Mouse (Mus musculus) T-helper 2 cell (primary cell): ENCODE data around the gene 1700122O11Rik.

Experiments
- in situ Hi-C: fragments of 300-600 bp; cut with MboI, MseI; formaldehyde crosslinking; loops from one replicate; pipeline ENCODE4 v1.15.1; 2025; ENCODE audit warnings: high pct_unique_total_duplicates

Gene 1700122O11Rik

DNA sequence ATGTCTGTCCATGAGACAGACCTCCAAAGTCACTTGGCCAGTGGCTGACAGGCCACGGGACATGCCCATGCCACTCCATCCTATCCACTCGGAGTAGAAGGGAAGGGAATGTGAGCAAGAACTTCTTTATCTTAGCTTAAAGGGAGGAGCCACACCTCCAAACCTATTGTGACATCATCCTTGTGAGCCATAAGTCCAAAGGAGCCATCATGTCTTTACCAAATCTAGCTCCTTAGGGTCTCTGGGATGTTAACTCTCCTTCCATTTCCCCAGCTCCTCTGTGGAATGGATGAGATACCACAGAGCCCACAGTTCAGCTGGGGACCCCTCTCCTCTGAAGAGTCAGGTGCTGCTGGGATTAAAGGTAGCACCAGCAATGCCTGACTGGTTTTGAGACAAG lies at the start of gene 1700122O11Rik:
Gene 1700122O11Rik, minus strand, starts transcription at position 101 of the 400 bp plus-strand sequence.
- in situ Hi-C loops = loop anchor here (10.0 kb wide), 2 partner anchors 63 to 1643 kb away; no protein-coding TSS in a partner anchor

DNA sequence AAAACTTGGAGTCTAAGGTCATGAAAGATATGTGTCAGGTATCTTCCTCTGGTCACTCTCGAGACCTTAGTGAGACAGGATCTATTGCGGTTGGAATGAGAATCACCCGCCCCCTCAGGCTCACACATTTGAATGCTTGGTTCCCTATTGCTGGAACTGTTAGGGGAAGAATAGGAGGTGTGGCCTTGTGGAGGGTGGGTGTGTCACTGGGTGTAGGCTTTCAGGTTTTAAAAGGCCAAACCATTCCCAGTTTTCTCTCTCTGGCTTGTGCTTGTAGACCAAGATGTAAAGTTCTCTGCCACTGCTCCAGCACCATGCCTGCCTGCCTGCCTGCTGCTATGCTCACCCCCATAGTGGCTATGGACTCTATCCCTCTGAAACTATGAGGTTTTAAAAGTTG lies 42.5 kb upstream of the 1700122O11Rik start:
- in situ Hi-C loops = no loop called here

DNA sequence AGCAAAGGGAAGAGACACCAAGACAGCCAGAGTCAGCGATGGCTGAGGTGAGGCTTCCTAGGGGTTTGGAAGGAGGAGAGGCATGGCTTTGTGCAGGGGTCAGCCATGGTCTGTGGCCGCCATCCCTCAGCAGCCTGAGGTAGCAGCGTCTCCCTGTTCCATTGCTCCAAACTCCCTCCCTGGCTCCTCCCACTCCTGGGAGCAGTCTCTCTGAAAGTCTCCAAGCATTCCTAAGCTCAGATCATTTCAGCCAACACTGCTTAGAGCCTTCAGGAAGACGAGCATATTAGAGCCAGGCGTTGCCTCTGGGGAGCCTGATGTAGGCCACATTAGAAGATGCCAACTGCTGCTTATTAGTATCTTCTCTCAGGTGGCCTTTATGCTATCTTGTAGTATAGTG lies 29.6 kb upstream of the 1700122O11Rik start:
- in situ Hi-C loops = no loop called here

DNA sequence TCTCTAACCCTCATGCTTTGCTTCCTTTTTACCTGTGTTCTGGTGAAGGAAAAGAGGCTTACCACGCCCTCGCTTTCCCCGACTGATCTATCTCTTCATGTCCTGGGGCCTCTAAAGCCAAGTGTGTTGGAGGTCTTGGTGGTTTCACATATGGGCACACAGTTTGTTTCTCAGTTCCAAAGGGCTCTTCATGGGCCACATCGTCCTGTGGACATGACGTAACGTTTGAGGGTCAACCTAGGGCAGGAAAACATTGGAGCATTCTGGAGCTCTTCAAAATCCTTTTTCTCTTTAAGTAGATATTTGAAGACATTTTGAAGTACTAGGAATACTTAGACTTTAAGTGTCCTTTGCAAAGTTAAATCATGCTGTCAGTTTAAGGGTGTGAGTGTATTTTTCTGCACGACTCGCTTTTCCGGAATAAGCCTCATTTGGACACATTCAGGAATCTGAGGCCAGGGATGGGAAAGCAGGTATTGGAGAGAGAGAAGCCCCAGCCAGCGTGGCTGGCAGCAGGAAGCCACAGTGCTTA lies 29.1 kb upstream of the 1700122O11Rik start:
- in situ Hi-C loops = no loop called here

DNA sequence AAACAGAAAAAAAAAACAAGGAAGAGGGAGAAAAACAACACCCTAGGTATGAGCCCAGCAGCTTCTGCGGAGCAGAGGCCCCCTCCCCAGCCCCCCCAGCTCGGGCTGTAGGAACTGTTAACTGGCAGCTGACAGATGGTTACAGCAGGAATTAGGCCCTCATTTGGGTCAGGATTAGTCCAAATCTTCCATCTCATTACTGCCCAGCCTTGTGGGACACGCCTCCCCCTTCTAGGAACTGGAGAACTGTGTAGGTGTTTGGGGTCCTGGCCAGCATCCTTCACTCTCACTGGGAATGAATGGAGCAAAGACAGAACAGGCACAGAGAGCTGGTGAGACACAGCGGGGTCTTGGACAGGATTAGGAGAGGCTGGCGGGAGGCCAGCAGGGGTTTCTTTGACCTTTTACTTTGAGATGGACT lies 27.0 kb upstream of the 1700122O11Rik start:
- in situ Hi-C loops = no loop called here

DNA sequence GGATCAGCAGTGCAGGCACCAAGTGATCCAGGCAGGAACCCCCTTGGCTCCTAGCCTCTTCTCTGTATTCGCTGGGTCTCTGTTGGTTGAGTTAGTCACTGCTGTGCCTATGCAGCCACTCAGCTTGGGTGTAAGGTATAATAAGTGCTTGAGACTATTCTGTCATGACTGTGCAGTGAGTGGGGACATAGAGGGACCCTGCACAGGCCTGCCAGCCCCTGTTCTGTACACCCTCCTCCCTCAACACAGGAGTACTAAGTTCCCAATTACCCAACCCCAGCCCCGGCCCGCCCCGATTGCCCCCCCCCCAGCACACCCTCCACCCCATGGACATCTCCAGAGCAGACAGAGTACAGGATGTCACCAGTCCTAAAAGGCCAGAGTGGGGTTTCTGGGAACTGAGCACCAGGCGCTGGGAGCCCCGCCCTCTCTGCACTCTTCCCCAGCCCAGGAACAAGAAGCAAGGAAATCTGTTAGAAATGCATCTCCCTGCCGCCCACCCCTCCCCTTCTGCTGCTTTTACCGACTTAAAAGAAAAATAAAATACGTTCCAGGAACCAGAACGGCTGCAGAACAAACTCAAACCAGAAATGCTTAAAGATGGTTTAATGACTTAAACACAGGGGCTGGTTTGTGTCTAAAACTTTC lies 26.2 kb upstream of the 1700122O11Rik start:
- in situ Hi-C loops = no loop called here

DNA sequence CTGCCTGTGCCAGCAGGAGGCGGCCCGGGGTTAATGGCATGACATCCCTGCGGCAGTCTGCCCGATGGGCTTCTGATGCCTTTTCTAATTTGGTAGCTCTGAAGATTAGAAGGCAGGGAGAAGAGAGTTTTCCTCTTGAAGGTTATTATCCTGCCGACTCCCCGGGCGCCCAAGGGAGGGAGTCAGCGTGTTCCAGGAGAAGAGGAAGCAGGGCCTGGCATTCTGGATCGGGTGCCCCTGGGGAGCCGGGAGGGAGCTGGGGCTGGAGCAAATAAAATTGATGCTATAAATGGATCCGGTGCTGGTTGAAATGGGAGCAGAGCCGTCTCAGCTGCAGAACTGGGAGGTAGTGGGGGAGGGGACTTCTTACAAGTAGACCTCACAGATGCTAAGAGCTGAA lies 19.3 kb upstream of the 1700122O11Rik start:
- in situ Hi-C loops = no loop called here

DNA sequence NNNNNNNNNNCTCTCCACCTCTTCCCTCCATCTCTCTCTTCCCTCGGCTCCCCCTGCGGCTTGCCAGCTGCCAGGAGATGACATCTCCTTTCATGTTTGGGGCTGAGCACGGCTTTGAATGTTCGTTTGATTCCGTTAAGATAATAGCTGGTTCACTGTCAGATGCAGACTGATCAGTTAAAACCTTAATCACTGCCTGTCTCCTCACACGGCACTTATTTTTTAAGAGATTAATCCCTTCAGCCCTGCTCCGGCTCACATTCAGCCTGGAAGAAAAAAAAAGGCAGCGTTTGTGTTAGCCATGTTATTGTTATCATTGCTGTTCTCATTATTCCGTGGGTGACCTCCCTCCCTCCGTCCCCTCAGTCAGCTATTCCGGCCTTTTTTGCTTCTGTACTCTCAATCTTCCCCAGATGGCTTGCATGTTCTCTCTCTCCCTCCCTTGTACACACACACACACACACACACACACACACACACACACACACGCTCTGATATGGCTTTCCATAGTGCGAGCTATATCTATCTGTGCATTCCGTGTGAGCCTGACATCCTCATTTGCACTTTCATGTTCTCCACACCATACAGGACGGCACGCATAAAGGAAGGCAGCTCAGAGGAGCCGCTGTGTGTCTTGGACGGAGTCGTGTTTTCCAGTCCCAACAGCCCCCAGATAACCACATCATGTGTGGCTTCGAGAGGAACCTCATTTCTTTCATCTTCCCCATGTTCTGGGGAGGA lies 17.2 kb upstream of the 1700122O11Rik start:
- in situ Hi-C loops = no loop called here

DNA sequence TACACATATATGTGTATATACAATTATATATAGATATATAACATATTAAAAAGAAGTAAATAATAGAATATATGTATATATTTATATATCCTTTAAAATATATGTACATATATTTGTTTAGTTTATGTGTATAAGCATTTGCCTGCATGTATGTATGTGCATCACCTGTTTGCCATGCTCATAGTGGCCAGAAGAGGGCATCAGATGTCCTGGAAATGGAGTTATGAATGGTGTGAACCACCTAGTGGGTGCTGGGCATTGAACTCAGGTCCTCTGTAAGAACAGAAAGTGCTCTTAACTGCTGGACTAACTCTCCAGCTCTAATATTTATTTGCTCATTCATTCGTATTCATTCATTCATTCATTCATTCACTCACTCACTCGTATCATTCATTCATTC lies 15.6 kb upstream of the 1700122O11Rik start:
- in situ Hi-C loops = no loop called here

DNA sequence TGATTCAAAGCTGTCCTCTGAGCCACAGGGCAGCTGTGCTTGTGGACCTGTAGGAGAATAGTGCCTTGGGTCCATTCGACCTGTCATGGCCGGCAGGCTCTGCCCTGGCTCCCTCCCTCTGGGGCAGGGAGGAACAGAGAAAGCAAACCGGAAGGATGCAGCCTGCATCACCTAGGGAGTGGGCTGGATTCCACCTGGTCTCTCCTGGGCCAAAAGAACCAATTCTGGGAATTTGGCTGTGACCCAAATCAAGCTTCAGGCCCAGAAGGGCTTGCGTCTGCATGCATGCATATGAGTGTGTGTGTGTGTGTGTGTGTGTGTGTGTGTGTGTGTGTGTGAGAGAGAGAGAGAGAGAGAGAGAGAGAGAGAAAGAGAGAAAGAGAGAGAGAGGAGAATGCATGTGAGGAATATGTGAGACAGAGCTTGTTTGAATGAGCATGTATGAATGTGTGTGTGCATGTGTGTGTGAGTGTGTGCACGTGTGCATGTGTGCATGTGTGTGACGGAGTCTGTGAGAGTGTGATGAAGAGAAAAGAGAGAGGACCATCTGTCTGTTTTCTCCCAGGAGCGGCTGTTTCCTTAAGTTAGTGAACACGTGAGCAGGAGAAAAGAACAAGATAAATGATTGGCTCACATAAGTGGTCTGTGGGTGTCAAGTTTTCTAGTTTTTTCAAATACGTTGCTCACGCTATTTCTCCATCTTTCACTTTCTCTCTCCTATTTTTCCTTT lies 14.4 kb upstream of the 1700122O11Rik start:
- in situ Hi-C loops = no loop called here

DNA sequence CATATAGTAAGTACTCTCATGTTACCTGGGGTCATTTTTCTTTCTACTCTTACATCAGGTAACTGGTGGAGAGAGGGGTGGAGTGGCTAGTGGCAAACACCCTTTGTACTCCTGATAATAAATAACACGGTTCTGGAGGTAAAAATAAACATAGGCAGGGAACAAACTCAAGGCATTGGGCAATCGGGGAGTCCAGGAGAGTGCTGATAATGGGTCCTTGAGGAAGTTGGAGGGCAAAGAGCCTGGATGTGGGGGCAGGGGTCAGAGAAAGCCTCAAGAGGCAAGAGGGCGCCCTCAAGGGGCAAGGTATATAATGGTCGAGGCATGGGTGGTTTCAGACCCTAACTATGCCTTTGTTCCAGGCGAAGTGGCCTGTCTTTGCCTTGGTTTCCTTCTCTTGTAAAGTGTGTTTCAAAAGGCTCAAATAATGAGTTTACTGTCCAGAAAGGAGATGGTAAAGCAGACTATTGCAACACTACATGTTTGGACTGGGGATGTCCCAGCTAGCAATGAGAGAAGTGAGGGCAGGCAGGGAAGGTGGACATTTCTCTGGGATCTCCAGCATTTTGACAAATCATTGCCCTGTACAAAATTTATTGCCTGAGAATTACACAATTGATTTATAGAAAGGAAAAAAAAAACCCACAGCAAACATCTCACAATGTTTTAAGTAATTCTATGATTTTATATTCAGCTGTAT lies 13.7 kb upstream of the 1700122O11Rik start:
- in situ Hi-C loops = no loop called here

DNA sequence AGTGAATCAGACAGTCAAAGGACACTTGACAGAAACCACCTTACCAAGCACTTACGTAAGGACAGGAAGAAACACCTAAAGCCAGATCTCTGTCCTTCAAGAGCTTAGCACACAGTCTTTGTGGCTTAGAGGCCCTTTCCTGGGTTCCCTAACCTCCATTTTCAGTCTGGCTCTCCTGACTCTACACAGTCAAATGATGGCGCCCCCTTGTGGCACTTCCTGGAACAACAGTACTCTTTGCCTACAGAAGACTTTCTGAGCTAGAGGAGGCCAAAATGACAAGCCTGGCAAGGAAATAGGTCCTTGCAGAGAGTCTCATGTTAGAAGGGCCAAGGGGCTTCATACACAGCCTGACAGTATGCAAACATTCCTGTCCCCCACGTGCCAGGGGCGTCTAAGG lies 7.5 kb upstream of the 1700122O11Rik start:
- in situ Hi-C loops = loop anchor here (5.0 kb wide), 1 partner anchor 113 kb away; no protein-coding TSS in a partner anchor

DNA sequence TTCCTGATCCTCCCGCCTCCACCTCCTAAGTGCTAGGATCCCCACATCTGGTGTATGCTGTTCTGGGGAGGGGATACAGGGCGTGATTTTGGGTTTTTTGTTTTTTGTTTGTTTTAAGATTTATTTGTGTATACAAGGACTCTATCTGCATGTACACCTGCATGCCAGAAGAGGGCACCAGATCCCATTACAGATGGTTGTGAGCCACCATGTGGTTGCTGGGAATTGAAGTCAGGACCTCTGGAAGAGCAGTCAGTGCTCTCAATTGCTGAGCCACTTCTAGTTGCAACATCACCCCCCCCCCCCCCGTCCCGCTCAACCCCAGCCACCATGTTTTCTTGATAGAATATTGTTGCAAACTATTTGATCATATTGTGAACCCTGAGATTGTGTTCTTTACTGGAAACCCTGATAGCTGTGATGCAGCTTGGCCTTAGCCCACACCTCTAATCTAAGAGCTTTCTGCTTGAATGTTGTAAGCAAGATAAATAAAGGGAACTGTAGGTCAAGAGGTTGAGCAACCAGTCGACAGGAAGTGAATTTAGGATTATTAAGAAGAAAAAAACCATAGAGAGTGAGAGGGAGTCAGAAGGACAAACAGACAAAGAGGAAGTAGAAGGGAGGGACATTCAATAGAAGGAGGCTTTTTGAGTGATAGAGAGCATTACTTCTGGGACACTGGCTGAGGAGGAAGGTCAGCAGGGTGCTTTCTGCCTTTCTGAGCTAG lies 5.2 kb upstream of the 1700122O11Rik start:
- in situ Hi-C loops = no loop called here

DNA sequence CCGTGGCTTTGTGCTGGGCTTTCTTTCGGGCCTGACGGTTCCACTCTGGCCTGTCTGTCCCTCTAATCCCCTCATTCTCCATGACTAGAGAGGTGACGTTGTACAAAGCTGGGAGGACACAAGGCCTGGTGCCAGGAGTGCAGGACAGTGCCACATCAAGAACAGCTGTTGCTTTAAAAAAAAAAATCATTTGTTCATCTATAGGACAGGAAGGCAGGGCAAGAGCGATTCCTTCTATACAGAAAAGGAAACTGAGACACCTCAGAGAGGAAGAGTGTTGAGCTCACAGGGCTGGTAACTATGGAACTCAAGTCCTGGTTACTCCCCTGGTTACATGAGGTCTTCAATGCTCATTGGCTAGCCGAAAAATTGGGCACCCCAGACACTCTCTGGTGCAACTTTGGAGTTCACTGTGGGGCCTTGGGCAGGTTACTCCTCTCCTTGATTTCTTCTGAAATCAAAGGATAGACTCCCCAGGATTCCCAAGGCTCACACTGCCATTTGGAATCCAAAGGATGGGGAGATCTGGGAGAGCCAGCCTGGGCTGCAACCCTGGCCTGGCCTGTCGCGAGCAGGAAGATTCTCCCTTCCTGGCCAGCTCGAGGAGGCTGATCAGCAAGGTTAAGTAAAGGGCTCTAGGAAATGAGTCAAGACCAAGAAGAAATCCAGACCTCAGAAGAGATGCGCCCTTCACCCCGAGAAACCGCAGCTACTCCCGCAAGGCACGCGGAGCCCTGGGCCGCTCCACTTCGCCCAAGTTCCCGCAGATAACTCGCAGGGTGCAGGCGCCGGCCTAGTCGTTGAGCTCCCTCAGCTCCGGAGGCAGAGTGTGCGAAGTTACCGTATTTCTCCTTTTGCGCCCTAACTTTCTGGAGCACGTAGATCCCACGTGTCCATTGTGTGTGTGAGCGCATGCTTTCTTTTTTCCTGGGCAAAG lies 3.5 kb upstream of the 1700122O11Rik start:
- in situ Hi-C loops = no loop called here

DNA sequence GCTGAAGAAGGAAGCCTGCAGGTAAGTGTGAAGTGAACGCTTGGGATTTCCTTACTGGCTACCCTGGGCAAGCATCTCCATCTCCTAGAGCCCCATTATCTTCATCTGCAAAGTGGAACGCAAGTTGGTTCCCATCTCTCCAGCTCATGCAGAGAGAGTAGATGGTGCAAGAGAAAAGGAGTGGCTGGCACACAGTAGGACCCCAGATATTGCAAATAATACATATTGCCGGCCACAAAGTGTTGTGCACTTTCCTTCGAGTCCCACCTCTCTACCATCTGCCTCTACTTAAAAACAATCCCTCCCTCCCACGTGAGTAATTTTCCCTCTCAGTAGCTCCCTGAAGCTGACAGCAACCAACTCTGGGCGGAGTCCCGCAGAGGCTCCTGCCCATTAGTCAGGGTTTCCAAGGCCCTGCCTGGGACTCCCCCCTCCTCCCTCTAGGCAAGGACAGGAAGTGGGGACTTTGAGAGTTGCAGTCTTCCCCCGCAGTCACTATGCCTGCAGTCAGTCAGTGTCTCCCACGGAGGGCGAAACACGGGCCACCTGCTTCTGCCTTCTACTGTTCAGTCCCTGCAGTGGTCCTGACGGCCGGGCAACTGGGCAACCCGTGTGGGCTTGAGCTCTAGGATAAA lies 1.3 kb upstream of the 1700122O11Rik start:
- in situ Hi-C loops = loop anchor here (10.0 kb wide), 2 partner anchors 65 to 1645 kb away; no protein-coding TSS in a partner anchor

DNA sequence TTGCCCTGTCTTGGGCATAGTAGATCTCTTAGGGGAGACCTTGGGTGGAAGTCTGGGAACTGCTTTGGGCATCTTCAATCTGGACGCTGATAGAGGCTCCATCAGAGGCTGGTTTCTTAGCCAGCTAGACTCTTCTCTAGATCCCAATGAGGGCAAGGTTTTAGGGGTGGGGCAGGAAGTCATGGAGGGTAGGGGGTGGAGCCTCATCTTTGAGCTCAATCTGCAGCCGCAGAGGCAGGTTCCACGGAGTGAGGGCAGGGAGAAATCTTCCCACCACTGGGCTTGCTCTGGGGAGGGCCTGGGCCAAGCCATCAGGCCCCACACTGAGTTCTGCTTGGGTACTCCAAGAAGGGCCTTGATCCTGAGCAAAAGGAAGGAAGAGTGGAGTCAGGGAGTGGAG lies 1.2 kb downstream of the 1700122O11Rik start:
- in situ Hi-C loops = loop anchor here (10.0 kb wide), 2 partner anchors 62 to 1642 kb away; no protein-coding TSS in a partner anchor

DNA sequence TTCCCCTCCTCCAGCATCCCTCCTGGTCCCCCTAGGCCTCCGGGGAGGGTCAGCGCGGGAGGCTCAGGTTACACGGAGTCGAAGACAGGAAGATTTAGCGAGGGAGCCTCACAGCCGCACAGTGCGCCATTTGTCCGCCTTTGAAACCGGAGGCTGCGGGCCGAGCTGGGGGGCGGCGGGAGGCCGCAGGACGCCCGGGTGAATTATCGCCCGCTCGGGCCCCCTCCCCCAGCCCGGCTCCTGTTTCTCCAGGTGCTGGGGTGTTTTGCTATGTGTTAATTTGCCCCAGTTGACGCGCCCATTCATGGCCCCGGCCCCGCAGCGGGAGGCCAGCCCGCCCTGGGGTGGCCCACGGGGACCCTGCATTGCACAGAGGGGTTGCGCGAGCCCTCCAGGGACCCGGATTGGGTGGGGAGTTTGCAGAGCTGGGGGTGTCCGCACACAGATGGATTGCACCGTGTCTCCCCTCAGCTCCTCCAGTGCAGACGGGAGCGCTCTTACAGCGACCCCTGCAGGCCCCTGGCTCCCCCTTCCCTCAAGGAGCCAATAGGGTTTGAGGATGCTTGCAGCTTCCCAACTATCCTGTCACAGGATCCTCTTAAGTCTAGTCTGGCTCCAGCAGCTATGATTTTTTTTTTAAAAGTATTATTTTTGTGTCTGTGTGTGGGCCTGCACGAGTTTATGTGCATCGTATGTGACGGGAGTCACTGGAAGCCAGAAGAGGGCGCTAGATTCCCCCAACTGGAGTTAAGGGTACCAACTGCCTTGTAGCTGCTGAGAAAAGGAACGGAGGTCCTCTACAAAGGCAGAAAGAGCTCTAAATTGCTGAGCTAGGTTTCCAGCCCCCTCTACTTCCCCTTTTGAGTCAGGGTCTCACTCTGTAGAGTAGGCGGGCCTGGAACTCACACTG lies 6.3 kb downstream of the 1700122O11Rik start:
- in situ Hi-C loops = loop anchor here (10.0 kb wide), 2 partner anchors 57 to 1637 kb away; no protein-coding TSS in a partner anchor

DNA sequence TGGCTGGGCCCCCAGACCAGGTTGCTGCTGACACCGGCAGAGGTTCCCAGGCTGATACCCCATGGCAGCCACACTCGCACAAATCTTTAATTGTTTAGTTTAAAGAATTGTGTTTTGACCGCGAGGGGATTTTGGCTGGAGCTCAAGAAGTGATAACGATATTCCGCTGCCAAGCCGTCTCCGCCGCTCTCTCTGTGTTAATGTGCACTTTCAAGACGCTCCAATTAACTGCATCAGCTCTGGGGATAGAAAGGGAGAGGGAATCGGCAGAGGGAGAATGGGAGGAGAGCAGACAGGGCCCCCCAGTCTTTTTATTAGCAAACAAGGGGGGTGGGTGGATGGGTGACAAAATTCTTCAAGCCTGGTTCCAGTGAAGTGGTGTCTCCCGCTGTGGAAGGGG lies 8.9 kb downstream of the 1700122O11Rik start:
- in situ Hi-C loops = no loop called here
